Mouse (Mus musculus) neural tube, embryonic 12.5 days (tissue): ENCODE data around the gene Kif26b. TPM values are rescaled to one million over a fixed set of nuclear protein-coding genes. Genes with fewer than 3 reads are reported as not detected.

ENCODE experiments used
- ATAC-seq: fragments of 200-750 bp; cut with Nextera tagmentation; 2 replicates; pipeline ENCODE4 v1.8.0; 2017; ENCODE audit warnings: low read depth, mild to moderate bottlenecking, moderate TSS enrichment, moderate library complexity; ENCODE audit not compliant: low FRiP score
- H3K27ac ChIP-seq: fragments of 300-500 bp; sonication (generic); 2 replicates; pipeline ENCODE4 v1.5.1; 2016
- H3K27me3 ChIP-seq: fragments of 300-500 bp; sonication (generic); replicated peaks from 2 replicates; pipeline ENCODE4 v1.6.1; 2016; ENCODE audit warnings: mild to moderate bottlenecking
- H3K36me3 ChIP-seq: fragments of 300-500 bp; sonication (generic); 2 replicates; pipeline ENCODE4 v1.6.1; 2016; ENCODE audit warnings: mild to moderate bottlenecking
- H3K4me1 ChIP-seq: fragments of 300-500 bp; sonication (generic); 2 replicates; pipeline ENCODE4 v1.6.1; 2016
- H3K4me2 ChIP-seq: fragments of 300-500 bp; sonication (generic); replicated peaks from 2 replicates; pipeline ENCODE4 v1.6.1; 2016; ENCODE audit warnings: mild to moderate bottlenecking
- H3K4me3 ChIP-seq: fragments of 300-500 bp; sonication (generic); 2 replicates; pipeline ENCODE4 v1.5.1; 2016
- H3K9ac ChIP-seq: fragments of 300-500 bp; sonication (generic); 2 replicates; pipeline ENCODE4 v1.6.1; 2016; ENCODE audit warnings: mild to moderate bottlenecking
- H3K9me3 ChIP-seq: fragments of 300-500 bp; sonication (generic); 2 replicates; pipeline ENCODE4 v1.6.1; 2016; ENCODE audit warnings: mild to moderate bottlenecking
- WGBS: fragments of 180-500 bp; shearing (Covaris S2); methylation state at CpG from one replicate; pipeline ENCODE4 v1.1.7; 2016; 5-methylcytosine and 5-hydroxymethylcytosine counted together
- polyA plus RNA-seq: library from polyadenylated mRNA; unstranded; fragments of >200 nt; fragmentation: Nextera tagmentation; extraction: Ambion mirVana; gene quantifications from 2 replicates; pipeline ENCODE4 v1.2.1, GENCODE M21; 2016

Kif26b gene
- polyA plus RNA-seq, 1 experiment from 2014 or later: 12.6 TPM

DNA sequence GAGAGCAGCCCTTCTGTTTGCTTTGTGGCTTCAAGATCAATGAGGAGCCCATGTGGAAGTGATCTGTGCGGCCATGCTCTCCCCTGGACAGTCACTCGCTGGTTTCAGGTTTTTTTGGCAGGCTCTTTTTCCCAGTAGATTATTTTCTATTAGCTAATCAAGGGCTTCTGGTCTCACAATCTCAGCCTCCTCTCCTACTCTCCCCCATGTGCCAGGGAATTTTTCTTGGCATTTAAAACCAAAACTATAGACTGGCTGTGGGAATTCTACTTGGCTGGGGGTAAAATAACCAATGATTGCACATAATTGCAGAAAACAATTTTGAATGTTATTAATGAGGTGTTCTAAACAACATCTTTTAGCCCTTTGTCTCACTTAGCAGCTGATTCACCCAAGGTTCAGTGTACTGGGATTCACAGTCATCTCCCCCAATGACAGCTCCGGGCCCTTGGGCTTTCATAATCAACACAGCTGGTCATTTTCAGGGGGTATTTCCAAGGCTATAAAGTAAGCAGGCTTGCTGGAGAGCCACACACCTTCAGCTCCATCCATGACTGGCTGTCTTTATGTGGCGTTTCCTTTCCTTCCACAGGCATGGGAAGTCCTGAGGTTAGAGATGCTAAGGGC lies 44.6 kb downstream of the Kif26b start:
- no peak overlapping the region for H3K4me2 ChIP-seq
- WGBS: 71% methylated on average over 4 of the region's 4 CpGs
- peaks cover 16% of the 10 kb centered on the region; the same call in 1 of the 2 replicates for H3K4me1 ChIP-seq
- H3K27ac ChIP-seq: no peak overlapping the region
- H3K36me3 ChIP-seq: no peaks in the 10 kb centered on the region
- peaks cover 9% of the 10 kb centered on the region for H3K9me3 ChIP-seq
- no peak overlapping the region for H3K4me3 ChIP-seq
- H3K9ac ChIP-seq: no peak overlapping the region
- no peaks in the 10 kb centered on the region for H3K27me3 ChIP-seq
- ATAC-seq: no peak

DNA sequence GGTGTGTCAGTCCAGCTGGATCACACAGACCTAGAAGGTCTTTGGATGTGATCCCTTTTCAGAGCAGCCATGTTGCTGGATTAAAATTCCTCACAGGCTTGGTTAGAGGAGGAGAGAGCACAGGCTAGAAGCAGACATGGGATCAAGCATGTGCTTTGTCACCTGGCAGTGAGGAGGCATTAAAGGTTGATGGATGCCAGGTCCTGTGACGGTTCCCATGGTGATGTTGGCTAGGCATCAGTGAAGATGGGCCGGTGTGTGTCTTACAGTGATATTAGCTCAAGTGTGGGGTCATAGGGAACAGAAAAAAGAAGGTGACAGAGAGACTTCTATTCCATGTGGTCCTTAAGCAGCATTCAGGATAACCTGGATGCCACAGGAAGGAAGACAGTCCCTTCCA lies 46.8 kb downstream of the Kif26b start:
- Histone ChIP-seq H3K27me3 (no peaks in the 10 kb centered on the region), H3K4me2 (no peak overlapping the region), H3K9ac (no peak overlapping the region), H3K4me1 (peaks cover 13% of the 10 kb centered on the region; the same call in 1 of the 2 replicates), H3K36me3 (no peaks in the 10 kb centered on the region), H3K4me3 (no peak overlapping the region), H3K27ac (no peak overlapping the region), H3K9me3 (peaks cover 9% of the 10 kb centered on the region)
- WGBS: 91% methylated on average over 2 of the region's 2 CpGs
- ATAC-seq: no peak

DNA sequence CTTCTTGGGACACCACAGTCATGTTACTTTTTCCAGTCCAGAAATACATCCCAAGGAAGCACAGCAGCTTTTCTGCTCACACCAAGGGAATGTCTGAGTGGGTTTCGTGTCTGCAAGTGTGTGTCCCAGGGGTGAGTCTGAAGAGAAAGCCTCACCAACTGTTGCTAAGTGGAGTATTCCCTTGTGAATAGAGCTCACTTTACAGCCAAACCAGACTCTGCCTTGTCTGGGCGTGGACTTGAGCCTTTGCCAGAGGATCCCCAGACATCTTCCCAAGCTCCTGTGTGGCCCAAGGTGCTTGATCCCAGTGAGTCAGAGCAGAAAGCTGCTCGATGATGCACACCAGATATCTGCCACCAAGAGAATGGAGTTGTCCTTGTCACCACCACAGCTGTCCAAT lies 48.0 kb downstream of the Kif26b start:
- WGBS: 88% methylated on average over 3 of the region's 3 CpGs
- H3K27ac ChIP-seq: no peak overlapping the region
- peaks cover 9% of the 10 kb centered on the region for H3K9me3 ChIP-seq
- H3K4me1 ChIP-seq: peaks cover 2% of the 10 kb centered on the region; the same call in 1 of the 2 replicates
- no peak for ATAC-seq
- H3K4me3 ChIP-seq: no peak overlapping the region
- no peak overlapping the region for H3K9ac ChIP-seq
- no peaks in the 10 kb centered on the region for H3K27me3 ChIP-seq
- no peaks in the 10 kb centered on the region for H3K36me3 ChIP-seq
- no peak overlapping the region for H3K4me2 ChIP-seq

DNA sequence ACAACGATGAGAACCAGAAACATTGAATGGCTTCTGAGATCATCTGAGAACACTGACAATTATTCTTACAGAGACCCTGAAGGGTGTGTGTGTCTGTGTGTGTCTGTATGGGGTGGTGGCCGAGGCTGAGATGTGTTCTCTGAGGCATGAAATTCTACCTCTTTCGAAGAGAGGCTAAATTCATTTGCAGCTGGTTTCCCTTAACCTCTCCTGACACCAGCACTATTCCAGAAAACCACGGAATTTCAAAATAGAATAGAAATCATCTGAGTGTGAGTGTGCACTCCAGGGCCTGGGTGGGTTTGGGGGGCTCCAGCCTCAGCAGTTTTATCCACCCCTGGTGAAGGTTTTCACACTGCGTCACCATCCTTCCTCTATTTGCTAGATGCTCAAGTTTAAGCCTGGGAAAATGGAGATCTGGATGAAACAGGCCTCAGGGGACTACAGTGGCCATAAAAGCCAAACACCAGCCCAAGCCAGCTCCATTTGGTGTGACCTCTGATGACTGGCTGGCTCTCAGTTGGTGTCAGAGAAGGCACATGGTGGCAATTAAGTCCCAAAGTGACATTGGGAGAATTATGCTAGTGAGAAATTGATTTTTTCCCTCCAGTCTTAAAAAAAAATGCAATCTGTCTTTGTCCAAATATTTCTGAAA lies 56.6 kb downstream of the Kif26b start:
- H3K9me3 ChIP-seq: no peaks in the 10 kb centered on the region
- H3K9ac ChIP-seq: no peak overlapping the region
- H3K4me3 ChIP-seq: no peak overlapping the region
- H3K4me1 ChIP-seq: peaks cover 19% of the 10 kb centered on the region
- H3K27me3 ChIP-seq: no peaks in the 10 kb centered on the region
- no peak overlapping the region for H3K27ac ChIP-seq
- H3K4me2 ChIP-seq: no peak overlapping the region
- WGBS: 63% methylated on average over 5 of the region's 5 CpGs
- ATAC-seq: no peak
- no peaks in the 10 kb centered on the region for H3K36me3 ChIP-seq

DNA sequence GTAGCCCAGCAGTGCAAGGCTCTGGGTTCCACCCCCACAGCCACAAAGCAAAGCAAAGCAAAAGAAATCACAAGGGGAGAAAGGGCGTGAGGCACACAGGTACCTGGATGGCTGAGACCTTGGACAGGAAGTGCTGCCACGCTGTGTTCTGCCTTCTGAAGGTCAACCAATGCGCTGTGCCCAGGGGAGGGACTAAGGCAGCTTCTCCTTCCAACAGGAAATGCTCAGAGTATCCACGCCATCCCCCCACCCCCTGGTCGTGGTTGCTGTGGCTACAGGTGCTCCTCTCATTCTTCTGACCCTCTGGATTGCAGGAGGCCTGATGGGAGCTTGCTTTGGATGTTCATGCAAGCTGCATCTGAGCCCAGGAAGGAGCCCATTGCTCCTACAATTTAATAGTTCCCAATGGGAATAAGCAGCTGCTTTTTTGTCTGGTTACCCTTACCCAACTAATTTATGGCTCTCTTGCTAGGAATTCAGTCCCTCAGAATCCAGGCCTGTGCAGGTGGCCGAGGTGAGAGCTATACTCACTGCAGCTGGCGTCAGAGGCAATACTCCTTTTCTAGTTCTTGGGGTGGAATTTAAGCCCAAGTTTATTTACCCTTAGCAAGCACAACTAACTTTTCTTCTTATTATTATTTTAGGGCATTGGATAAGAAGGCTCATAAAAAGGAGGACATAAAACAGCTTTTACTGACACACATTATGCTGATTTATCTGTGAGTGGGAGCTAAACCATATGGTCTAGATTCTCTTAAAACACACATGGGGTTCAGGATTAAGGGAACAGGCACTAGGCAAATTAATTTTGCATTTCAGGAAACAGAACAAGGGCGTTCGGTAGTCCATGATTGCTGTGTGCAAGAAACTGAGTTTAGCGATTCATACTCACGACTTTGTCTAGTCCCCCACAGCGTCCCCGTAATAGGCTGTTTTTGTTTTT lies 61.6 kb downstream of the Kif26b start:
- H3K4me3 ChIP-seq: no peak overlapping the region
- ATAC-seq: peak; percentile 53; the same call in 1 of the 2 replicates
- no peaks in the 10 kb centered on the region for H3K36me3 ChIP-seq
- H3K4me2 ChIP-seq: no peak overlapping the region
- H3K27ac ChIP-seq: no peak overlapping the region
- H3K9ac ChIP-seq: no peak overlapping the region
- no peaks in the 10 kb centered on the region for H3K9me3 ChIP-seq
- H3K27me3 ChIP-seq: no peaks in the 10 kb centered on the region
- H3K4me1 ChIP-seq: peaks cover 16% of the 10 kb centered on the region
- 60% methylated on average over 13 of the region's 13 CpGs for WGBS

DNA sequence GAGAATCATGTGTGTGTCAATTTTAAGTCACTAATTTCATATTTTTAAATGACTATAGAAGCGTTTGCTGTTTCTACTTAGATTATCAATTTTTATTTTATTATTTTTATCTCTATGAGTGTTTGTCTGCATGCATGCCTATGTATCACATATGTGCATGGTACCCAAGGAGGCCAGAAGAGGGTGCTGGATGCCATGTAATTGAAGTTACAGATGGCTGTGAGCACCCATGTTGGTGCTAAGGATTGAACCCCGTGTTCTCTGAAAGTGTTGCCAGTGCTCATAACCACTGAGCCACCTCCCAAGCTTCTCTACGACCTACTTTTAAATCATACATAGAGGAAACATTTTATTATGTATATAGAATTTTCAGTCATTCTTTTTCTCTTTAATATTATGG lies 68.2 kb downstream of the Kif26b start:
- 92% methylated on average over 3 of the region's 3 CpGs for WGBS
- Histone ChIP-seq H3K9ac (no peak overlapping the region), H3K4me3 (no peak overlapping the region), H3K4me2 (no peak overlapping the region), H3K27ac (no peak overlapping the region), H3K36me3 (no peaks in the 10 kb centered on the region), H3K9me3 (no peaks in the 10 kb centered on the region), H3K27me3 (no peaks in the 10 kb centered on the region), H3K4me1 (peaks cover 3% of the 10 kb centered on the region; the same call in 1 of the 2 replicates)
- no peak for ATAC-seq

DNA sequence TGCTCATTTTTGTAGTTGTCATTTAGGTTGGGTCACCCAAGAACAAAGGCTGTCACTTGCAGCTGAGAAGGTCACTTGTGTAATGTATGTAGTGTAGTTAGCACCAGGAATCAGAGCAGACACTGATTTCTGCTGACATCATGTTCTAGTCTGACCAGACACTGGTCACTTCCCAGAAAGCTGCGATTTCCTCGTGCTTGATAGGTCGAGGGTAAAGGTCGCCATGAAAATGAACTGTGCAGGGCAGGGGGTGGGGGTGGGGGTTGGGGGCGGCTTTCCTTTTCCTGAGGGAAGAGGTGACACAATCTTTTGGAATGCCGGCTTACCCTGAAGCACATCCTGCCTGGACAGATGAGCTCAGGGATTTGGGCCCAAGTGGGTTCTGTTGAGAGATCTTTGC lies 68.8 kb downstream of the Kif26b start:
- no peak overlapping the region for H3K27ac ChIP-seq
- no peak overlapping the region for H3K9ac ChIP-seq
- ATAC-seq: no peak
- H3K4me3 ChIP-seq: no peak overlapping the region
- no peak overlapping the region for H3K4me2 ChIP-seq
- WGBS: 76% methylated on average over 6 of the region's 6 CpGs
- H3K9me3 ChIP-seq: no peaks in the 10 kb centered on the region
- H3K4me1 ChIP-seq: peaks cover 3% of the 10 kb centered on the region; the same call in 1 of the 2 replicates
- no peaks in the 10 kb centered on the region for H3K27me3 ChIP-seq
- no peaks in the 10 kb centered on the region for H3K36me3 ChIP-seq

DNA sequence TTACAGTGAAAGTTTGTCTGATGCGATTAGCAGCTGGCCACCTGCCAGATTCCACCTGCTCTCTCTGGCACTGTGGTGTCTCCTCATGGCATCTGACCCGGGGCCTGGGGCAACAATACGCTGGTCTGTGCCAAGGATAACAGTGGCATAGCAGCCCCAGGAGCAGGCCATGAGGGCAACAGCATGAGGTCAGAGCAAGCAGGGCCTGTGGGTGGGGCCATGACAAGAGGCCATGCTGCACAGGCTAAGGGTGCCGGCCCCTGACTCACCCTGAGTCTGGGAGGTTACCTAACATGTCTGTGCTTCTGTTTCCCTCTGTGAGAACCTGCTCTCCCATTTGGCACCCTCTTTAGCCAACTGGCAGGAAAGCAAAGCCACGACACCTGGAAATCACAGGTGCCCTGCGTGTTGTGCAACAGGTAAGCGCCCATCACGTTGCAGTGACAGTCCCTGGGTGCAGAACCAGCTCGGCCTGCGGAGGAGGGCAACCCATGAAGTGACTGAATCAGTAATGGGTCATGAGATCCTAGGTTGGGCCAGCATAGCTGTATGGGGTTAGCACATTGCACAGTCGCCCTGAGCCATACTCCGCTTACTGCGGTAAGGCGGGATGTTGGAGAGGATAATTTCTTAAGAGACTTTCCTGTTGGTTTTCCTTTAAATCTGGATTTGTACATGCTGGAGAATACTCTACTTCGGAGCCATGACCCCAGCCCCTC lies 72.1 kb downstream of the Kif26b start:
- H3K9ac ChIP-seq: no peak overlapping the region
- WGBS: 88% methylated on average over 15 of the region's 15 CpGs
- H3K27me3 ChIP-seq: no peaks in the 10 kb centered on the region
- no peak overlapping the region for H3K4me3 ChIP-seq
- no peaks in the 10 kb centered on the region for H3K36me3 ChIP-seq
- H3K9me3 ChIP-seq: no peaks in the 10 kb centered on the region
- H3K27ac ChIP-seq: no peak overlapping the region
- no peak for ATAC-seq
- H3K4me2 ChIP-seq: no peak overlapping the region
- H3K4me1 ChIP-seq: peaks cover 3% of the 10 kb centered on the region; the same call in 1 of the 2 replicates

DNA sequence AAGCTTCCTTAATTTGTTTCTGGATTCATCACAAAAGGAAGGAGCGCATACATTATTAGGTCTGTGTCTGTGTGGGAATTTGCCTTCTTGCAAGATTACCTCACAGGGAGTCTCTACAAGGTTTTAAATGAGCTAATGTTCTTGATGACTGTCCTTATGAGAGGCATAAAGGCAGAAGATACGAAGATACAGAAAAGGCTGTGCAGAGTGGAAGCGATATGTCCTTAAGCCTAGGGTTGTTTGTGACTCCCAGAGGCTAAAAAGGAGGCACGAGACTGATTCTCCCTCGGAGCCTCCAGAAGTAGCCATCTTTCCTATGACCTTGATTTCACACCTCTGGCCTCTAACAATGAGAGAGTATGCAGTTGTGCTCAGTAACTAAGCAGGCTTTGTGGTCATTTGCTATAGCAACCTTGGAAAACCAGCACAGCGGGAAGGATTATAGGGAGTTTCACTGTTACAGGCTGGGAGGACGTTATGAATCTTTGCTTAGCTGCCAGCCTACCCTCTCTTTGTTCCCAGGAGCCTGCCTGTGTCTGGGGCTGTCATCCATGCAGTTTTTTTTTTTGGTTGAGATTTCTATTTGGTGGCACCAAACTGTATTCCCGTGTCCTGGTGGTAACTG lies 80.3 kb downstream of the Kif26b start:
- Histone ChIP-seq H3K4me1 (peaks cover 29% of the 10 kb centered on the region), H3K27me3 (no peaks in the 10 kb centered on the region), H3K9ac (no peak overlapping the region), H3K4me2 (no peak overlapping the region), H3K36me3 (no peaks in the 10 kb centered on the region), H3K4me3 (no peak overlapping the region), H3K27ac (no peak overlapping the region), H3K9me3 (no peaks in the 10 kb centered on the region)
- 0 out of 2 replicates have a peak, but pooled peaks have one; percentile 13 for ATAC-seq
- 47% methylated on average over 8 of the region's 8 CpGs for WGBS

DNA sequence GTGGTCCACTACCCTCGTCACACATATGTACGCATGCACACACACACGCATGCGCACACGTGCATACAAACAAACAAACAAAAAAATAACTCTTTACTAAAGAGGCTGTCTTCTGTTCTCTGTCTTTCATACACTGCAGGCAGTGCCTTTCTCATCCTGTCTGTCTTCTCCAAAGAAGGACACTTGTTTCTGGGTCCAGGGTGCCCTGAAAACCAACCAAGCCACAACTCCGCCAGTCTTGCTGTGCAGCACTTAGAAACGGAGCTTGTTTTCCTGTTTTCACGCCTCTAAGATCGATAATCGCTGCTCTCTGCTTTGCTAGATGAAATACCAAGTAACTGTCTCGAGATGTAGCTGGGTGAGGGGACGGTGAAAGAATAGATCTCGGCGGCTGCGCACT lies 82.6 kb downstream of the Kif26b start:
- Histone ChIP-seq H3K9me3 (no peaks in the 10 kb centered on the region), H3K27ac (no peak overlapping the region), H3K27me3 (no peaks in the 10 kb centered on the region), H3K4me3 (no peak overlapping the region), H3K9ac (no peak overlapping the region), H3K4me1 (peaks cover 29% of the 10 kb centered on the region), H3K4me2 (no peak overlapping the region), H3K36me3 (no peaks in the 10 kb centered on the region)
- WGBS: 90% methylated on average over 15 of the region's 15 CpGs
- ATAC-seq: no peak

DNA sequence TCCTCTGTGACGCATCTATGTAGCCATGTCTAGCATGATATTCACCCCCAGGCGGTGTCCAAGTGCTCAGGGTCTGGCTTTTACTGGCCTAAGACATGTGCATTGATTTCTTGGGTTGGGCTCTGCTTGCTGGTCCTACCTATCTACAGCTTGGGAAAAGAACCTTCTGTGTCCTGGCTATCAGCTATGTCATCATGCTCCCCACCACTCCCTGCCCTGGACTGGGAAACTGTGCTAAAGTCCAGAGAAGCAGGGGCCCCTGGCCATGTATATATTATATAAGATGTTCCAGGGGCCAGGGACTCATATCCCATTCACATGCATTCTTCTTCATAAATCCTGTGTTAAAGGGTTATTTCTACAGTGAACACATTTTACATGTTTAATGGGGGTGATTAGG lies 92.4 kb downstream of the Kif26b start:
- Histone ChIP-seq H3K9ac (no peak overlapping the region), H3K27ac (no peak overlapping the region), H3K36me3 (no peaks in the 10 kb centered on the region), H3K27me3 (no peaks in the 10 kb centered on the region), H3K4me2 (no peak overlapping the region), H3K4me3 (no peak overlapping the region), H3K4me1 (peaks cover 3% of the 10 kb centered on the region; the same call in 1 of the 2 replicates), H3K9me3 (no peaks in the 10 kb centered on the region)
- ATAC-seq: no peak
- WGBS: 94% methylated on average over 2 of the region's 2 CpGs
